Mouse (Mus musculus): ENCODE results near the gene Gli2. TPM values are rescaled to one million over a fixed set of nuclear protein-coding genes. Genes with fewer than 3 reads are reported as not detected.

Gene Gli2
- polyA plus RNA-seq, 1 experiment from 2014 or later, result 1.7 TPM

- Histone ChIP-seq H3K9ac (no peak overlapping the region), H3K4me1 (replicated peaks) (no peaks in the 10 kb centered on the region; the same call in 1 of the 2 replicates), H3K4me3 (no peak overlapping the region), H3K9me3 (no peaks in the 10 kb centered on the region), H3K4me2 (no peak overlapping the region), H3K27ac (no peak overlapping the region), H3K27me3 (no peaks in the 10 kb centered on the region), H3K36me3 (no peaks in the 10 kb centered on the region)
- peak; percentile 54 for ATAC-seq (ENCODE audit: low FRiP score)
- 73% methylated on average over 2 of the region's 2 CpGs for WGBS
Observed at GRCm38 (mm10) chr1:119020092-119020491, 33.3 kb downstream of the Gli2 start.

GRCm38 (mm10) chr1:119019056-119019455 is 34.4 kb downstream of the Gli2 start:
- Histone ChIP-seq H3K36me3 (no peaks in the 10 kb centered on the region), H3K27me3 (no peaks in the 10 kb centered on the region), H3K27ac (no peak overlapping the region), H3K4me3 (no peak overlapping the region), H3K9me3 (no peaks in the 10 kb centered on the region), H3K9ac (no peak overlapping the region), H3K4me2 (no peak overlapping the region), H3K4me1 (replicated peaks) (no peaks in the 10 kb centered on the region; the same call in 1 of the 2 replicates)
- ATAC-seq (ENCODE audit: low FRiP score), result no peak

GRCm38 (mm10) chr1:119016866-119017265 is 36.6 kb downstream of the Gli2 start:
- no peaks in the 10 kb centered on the region for H3K27me3 ChIP-seq
- 65% methylated on average over 3 of the region's 3 CpGs for WGBS

GRCm38 (mm10) chr1:119015108-119015507 is 38.3 kb downstream of the Gli2 start:
- Histone ChIP-seq H3K9ac (no peak overlapping the region), H3K4me1 (replicated peaks) (no peaks in the 10 kb centered on the region; the same call in 1 of the 2 replicates), H3K4me3 (no peak overlapping the region), H3K4me2 (no peak overlapping the region), H3K27me3 (no peaks in the 10 kb centered on the region), H3K9me3 (no peaks in the 10 kb centered on the region), H3K27ac (no peak overlapping the region), H3K36me3 (no peaks in the 10 kb centered on the region)
- 85% methylated on average over 6 of the region's 6 CpGs for WGBS
- ATAC-seq (ENCODE audit: low FRiP score), result no peak

More at GRCm38 (mm10) chr1:119016866-119017265, 36.6 kb downstream of the Gli2 start:
- no peak overlapping the region for H3K4me2 ChIP-seq
- no peak overlapping the region for H3K4me3 ChIP-seq
- no peak overlapping the region for H3K9ac ChIP-seq
- no peak for ATAC-seq (ENCODE audit: low FRiP score)
- no peak overlapping the region for H3K27ac ChIP-seq
- no peaks in the 10 kb centered on the region for H3K9me3 ChIP-seq
- no peaks in the 10 kb centered on the region for H3K36me3 ChIP-seq
- no peaks in the 10 kb centered on the region; the same call in 1 of the 2 replicates for H3K4me1 ChIP-seq (replicated peaks)

GRCm38 (mm10) chr1:119008949-119009348 is 44.5 kb downstream of the Gli2 start:
- H3K9ac ChIP-seq, result no peak overlapping the region
- H3K9me3 ChIP-seq, result no peaks in the 10 kb centered on the region
- peaks cover 22% of the 10 kb centered on the region for H3K4me1 ChIP-seq (replicated peaks)
- H3K4me3 ChIP-seq, result no peak overlapping the region
- H3K27ac ChIP-seq, result no peak overlapping the region
- no peak overlapping the region for H3K4me2 ChIP-seq
- ATAC-seq (ENCODE audit: low FRiP score), result no peak
- 0 out of 2 replicates have a peak, but pooled peaks cover 2% of the 10 kb centered on the region for H3K27me3 ChIP-seq
- no peaks in the 10 kb centered on the region for H3K36me3 ChIP-seq

GRCm38 (mm10) chr1:119003852-119004398 is 49.5 kb downstream of the Gli2 start:
- Histone ChIP-seq H3K4me1 (replicated peaks) (peaks cover 38% of the 10 kb centered on the region), H3K9me3 (no peaks in the 10 kb centered on the region), H3K9ac (no peak overlapping the region), H3K27me3 (0 out of 2 replicates have a peak, but pooled peaks cover 2% of the 10 kb centered on the region), H3K36me3 (no peaks in the 10 kb centered on the region), H3K4me2 (no peak overlapping the region), H3K4me3 (no peak overlapping the region), H3K27ac (no peak overlapping the region)
- WGBS, result 41% methylated on average over 1 of the region's 1 CpGs
- ATAC-seq (ENCODE audit: low FRiP score), result no peak

- H3K27me3 ChIP-seq, result 0 out of 2 replicates have a peak, but pooled peaks cover 2% of the 10 kb centered on the region
- H3K9me3 ChIP-seq, result no peaks in the 10 kb centered on the region
- no peak overlapping the region for H3K9ac ChIP-seq
- H3K36me3 ChIP-seq, result no peaks in the 10 kb centered on the region
- peaks cover 28% of the 10 kb centered on the region for H3K4me1 ChIP-seq (replicated peaks)
- ATAC-seq (ENCODE audit: low FRiP score), result no peak
- no peak overlapping the region for H3K27ac ChIP-seq
- WGBS, result 34% methylated on average over 12 of the region's 12 CpGs
- H3K4me3 ChIP-seq, result no peak overlapping the region
- no peak overlapping the region for H3K4me2 ChIP-seq
Observed at GRCm38 (mm10) chr1:119001454-119002034, 51.9 kb downstream of the Gli2 start.

GRCm38 (mm10) chr1:118994482-118995105 is 58.8 kb downstream of the Gli2 start:
- Histone ChIP-seq H3K4me1 (replicated peaks) (peaks cover 16% of the 10 kb centered on the region), H3K4me2 (no peak overlapping the region), H3K36me3 (no peaks in the 10 kb centered on the region), H3K27ac (no peak overlapping the region), H3K4me3 (no peak overlapping the region), H3K9me3 (no peaks in the 10 kb centered on the region), H3K9ac (no peak overlapping the region), H3K27me3 (no peaks in the 10 kb centered on the region)
- 0 out of 2 replicates have a peak, but pooled peaks have one; percentile 21 for ATAC-seq (ENCODE audit: low FRiP score)
- 82% methylated on average over 8 of the region's 8 CpGs for WGBS

GRCm38 (mm10) chr1:118993775-118994174 is 59.6 kb downstream of the Gli2 start:
- ATAC-seq (ENCODE audit: low FRiP score), result no peak

GRCm38 (mm10) chr1:118988331-118988730 is 65.1 kb downstream of the Gli2 start:
- Histone ChIP-seq H3K4me3 (no peak overlapping the region), H3K4me2 (no peak overlapping the region), H3K4me1 (replicated peaks) (peaks cover 34% of the 10 kb centered on the region), H3K27ac (no peak overlapping the region), H3K36me3 (no peaks in the 10 kb centered on the region), H3K9ac (no peak overlapping the region), H3K9me3 (no peaks in the 10 kb centered on the region), H3K27me3 (0 out of 2 replicates have a peak, but pooled peaks cover 2% of the 10 kb centered on the region)
- WGBS, result 88% methylated on average over 6 of the region's 6 CpGs
- no peak for ATAC-seq (ENCODE audit: low FRiP score)

More at GRCm38 (mm10) chr1:118993775-118994174, 59.6 kb downstream of the Gli2 start:
- Histone ChIP-seq H3K4me3 (no peak overlapping the region), H3K9me3 (no peaks in the 10 kb centered on the region), H3K9ac (no peak overlapping the region), H3K4me1 (replicated peaks) (peaks cover 16% of the 10 kb centered on the region), H3K4me2 (no peak overlapping the region), H3K27me3 (no peaks in the 10 kb centered on the region), H3K27ac (no peak overlapping the region), H3K36me3 (no peaks in the 10 kb centered on the region)
- WGBS, result 80% methylated on average over 5 of the region's 5 CpGs

- Histone ChIP-seq H3K4me3 (no peak overlapping the region), H3K9me3 (no peaks in the 10 kb centered on the region), H3K27ac (no peak overlapping the region), H3K4me2 (no peak overlapping the region), H3K36me3 (no peaks in the 10 kb centered on the region), H3K27me3 (0 out of 2 replicates have a peak, but pooled peaks cover 2% of the 10 kb centered on the region), H3K4me1 (replicated peaks) (peaks cover 41% of the 10 kb centered on the region), H3K9ac (no peak overlapping the region)
- WGBS, result 88% methylated on average over 11 of the region's 11 CpGs
- ATAC-seq (ENCODE audit: low FRiP score), result no peak
Observed at GRCm38 (mm10) chr1:118987538-118987937, 65.9 kb downstream of the Gli2 start.

- H3K9me3 ChIP-seq, result no peaks in the 10 kb centered on the region
- 21% methylated on average over 2 of the region's 2 CpGs for WGBS
Observed at GRCm38 (mm10) chr1:118983389-118983788, 70.0 kb downstream of the Gli2 start.

More at GRCm38 (mm10) chr1:118983389-118983788, 70.0 kb downstream of the Gli2 start:
- Histone ChIP-seq H3K27me3 (0 out of 2 replicates have a peak, but pooled peaks cover 2% of the 10 kb centered on the region), H3K9ac (no peak overlapping the region), H3K4me3 (no peak overlapping the region), H3K36me3 (no peaks in the 10 kb centered on the region), H3K4me2 (no peak overlapping the region), H3K4me1 (replicated peaks) (peaks cover 60% of the 10 kb centered on the region), H3K27ac (peak overlapping the region; percentile 78; the same call in 1 of the 2 replicates)
- no peak for ATAC-seq (ENCODE audit: low FRiP score)

All from hindbrain, embryonic 13.5 days (tissue).